Mouse (Mus musculus) lung, postnatal 4 days (tissue): ENCODE data around the gene Cd300lg.

Experiments
- DNase-seq, 2 experiments: peaks; one replicate each; pipeline ENCODE4 v3.0.0; 2021

Gene Cd300lg

GRCm38 (mm10) chr11:102041350-102041949, at the start of gene Cd300lg:
Cd300lg (plus strand) TSS chr11:102041509.
- DNase-seq: no peak

GRCm38 (mm10) chr11:101991813-101992212, 49.5 kb upstream of the Cd300lg start:
- no peak for DNase-seq

- no peak for DNase-seq
Observed at GRCm38 (mm10) chr11:101992411-101992810, 48.9 kb upstream of the Cd300lg start.

DNA sequence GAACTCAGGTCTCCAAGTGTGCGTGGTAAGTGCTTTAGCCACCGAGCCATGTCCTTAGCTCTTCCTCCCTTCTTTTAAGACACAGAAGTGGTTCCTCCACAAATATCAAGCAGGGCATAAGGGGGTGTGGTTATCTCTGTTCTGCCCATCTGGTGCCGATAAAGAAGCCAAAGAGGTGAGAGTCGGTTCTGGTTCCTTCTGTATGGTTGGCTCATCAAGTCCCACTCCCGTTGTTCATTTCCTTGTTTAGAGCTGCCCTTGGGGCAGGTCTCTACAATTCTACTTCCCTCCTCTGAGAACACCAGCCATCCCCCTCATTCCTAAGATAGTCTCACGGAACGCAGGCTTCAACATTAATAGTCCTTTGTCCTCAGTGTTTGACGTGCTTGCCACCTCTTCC, 47.2 kb upstream of the Cd300lg start:
- no peak for DNase-seq

DNA sequence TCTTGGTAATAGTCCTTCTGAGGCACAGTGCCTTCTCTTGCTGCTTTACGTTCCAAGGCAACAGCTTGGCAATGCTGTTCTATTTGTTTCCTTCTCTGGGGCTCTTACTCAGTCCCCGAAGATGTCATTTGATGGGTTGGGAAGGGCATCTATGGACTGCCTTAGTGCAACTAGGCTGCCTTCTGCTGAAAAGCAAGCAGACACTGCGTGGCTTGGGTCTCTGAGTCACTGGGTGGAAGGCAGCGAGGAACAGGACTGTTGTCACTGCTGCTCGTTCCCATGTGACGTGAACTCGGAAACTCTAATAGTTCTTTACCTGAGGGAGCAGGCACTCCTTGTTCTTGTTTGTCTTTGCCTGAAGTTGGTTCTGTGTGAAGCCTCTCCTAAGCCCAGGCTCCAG, 45.4 kb upstream of the Cd300lg start:
- DNase-seq: no peak

GRCm38 (mm10) chr11:101998258-101998657, 43.1 kb upstream of the Cd300lg start:
- peak; percentile 35 to 36 for DNase-seq

DNA sequence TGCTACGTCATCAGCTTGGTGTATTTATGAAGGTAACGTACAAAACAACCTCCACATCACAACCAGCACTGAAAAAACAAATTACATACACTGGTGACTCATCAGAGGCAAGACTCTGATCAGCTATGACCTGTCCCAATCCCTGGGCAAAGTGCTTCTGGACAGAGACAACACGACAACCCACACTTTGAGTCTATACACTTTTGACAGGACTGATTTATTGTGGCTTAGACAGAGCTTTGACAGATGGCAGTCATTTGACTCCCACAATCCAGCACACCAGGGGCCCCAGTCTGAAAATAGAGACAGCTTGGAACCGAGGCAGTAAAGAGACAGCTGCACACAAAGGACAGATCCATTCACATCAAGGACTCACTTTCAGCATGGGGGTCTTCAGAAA, 41.8 kb upstream of the Cd300lg start:
- DNase-seq: no peak

- no peak for DNase-seq
Observed at GRCm38 (mm10) chr11:102004251-102004650, 37.1 kb upstream of the Cd300lg start.

DNA sequence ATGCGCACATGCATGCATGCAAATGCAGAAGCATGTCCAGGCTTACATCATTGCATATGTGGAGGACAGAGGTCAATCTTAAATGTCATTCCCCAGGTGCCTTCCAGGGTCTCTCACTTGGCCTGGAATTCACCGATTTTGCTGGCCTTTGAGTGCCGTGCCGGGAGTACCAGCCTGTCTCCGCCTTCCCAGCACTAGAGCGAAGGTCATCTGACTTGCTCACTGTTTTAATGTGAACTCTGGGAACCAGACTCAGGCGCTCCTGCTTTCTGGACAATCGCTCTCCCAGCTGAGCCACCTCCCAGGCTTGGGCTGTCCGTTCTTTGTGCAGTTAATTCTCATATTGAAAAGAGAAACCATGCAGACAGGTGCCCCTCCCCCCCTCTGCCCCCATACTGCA, 35.0 kb upstream of the Cd300lg start:
- no peak for DNase-seq

DNA sequence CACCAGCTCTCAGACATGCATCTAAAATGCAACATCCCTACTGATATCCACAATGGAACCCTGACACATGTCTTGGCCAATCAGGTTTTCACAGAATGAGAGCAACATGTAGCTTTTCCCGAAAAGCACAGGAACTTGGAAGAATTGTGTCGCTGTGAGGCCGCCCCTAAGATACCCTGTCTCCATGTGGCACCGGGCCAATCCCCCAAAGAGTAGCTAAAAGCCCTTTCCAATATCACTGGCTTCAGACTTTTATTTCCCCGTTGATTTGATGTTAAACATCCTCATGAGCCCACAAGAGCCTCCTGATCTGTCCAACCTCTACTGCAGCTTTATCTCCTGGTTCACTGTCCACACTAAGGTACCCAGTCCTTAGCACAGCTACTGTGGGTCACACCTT, 34.6 kb upstream of the Cd300lg start:
- DNase-seq: no peak

DNA sequence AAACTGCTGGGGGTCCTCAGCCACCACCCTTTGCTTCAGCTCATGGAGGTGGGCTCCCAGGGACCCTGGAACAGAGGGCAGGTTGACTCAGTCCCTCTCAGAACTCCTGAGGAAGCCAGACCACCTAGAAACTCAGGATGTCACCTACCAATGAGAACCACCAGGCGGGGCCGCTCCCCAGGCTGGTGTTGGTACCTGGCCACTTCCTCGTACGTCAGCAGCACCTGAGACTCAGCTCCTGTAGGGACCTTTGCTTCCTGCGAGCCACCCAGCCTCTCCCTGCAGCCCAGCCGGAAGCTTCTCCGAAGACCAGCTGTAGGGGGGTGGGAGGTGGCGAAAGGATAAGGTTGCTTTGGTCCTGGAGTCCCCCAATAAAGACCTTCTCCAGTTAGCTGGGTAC, 32.9 kb upstream of the Cd300lg start:
- DNase-seq: no peak

DNA sequence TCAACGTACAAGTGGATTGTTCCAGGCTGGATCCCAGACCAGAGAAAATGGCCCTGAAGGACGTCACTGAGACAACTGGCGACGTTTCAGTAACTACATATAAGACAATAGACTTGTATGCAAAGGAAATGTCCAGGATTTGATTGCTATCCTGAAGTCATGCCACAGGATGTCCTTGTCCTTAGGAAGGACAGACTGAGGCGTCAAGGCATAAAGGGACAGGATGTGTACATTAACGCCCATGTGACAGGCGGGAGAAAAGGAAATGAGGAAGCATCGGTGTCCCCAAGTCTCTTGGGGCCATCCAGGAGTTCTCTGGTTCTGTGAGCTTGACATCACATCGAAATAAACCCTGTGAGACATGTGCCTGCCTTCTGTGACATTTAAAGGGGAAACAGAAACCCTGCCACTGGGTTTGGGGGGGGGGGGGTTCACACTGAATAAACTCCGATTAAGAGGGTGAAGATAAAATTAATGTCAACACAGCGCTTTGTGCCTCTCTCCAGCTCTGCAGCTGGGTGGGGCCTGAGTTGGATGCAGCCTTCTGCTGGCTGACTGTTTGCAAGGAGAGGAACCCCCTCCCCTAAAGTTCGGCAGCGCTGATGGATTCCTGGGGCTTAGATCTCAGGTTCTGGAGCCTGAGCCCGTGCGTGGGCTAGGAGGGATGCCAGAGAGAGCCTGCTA, 32.2 kb upstream of the Cd300lg start:
- DNase-seq: peak; percentile 45 to 63

GRCm38 (mm10) chr11:102010140-102010539, 31.2 kb upstream of the Cd300lg start:
- DNase-seq: no peak

DNA sequence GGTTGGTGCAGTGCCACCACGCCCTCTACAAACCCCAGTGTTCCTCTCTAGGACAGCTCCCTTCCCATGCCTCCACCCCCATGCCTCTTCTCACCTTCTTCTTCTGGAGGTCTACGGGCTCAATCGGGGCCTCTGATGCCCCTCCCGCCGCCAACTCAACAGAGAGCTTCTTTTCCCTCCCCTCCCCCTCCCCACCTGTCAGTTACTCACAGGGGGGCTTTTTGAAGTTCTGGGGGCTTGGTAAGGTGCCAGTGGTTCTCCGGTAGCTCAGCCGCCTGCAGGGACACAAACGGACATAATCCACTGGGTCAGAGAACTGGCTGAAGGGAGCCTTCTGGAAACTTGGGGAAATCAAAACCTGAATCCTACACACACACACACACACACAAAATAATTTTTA, 29.8 kb upstream of the Cd300lg start:
- DNase-seq: no peak

- no peak for DNase-seq
Observed at GRCm38 (mm10) chr11:102013201-102013600, 28.1 kb upstream of the Cd300lg start.

DNA sequence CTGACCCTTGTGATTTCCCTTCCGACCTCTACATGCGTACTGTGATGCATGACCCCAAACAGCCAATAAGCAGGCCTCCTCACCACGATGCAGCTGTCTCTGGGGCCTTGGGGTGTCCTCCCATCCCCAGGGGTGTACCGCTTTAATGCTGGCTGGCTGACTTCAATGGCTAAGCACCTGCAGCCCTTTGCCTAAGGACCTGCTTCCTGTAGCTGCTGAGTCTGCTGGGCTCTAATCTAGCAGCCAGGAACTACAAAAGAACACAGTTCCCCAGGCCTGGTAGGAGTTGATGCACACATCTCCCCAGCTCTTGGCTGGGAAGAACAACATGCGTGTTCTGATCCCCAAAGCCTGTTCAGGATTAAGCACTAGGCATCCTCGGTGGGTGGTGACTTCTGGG, 25.8 kb upstream of the Cd300lg start:
- no peak for DNase-seq

- no peak for DNase-seq
Observed at GRCm38 (mm10) chr11:102016136-102016535, 25.2 kb upstream of the Cd300lg start.

GRCm38 (mm10) chr11:102019736-102020135, 21.6 kb upstream of the Cd300lg start:
- DNase-seq: no peak

GRCm38 (mm10) chr11:102021196-102021595, 20.1 kb upstream of the Cd300lg start:
- DNase-seq: no peak

DNA sequence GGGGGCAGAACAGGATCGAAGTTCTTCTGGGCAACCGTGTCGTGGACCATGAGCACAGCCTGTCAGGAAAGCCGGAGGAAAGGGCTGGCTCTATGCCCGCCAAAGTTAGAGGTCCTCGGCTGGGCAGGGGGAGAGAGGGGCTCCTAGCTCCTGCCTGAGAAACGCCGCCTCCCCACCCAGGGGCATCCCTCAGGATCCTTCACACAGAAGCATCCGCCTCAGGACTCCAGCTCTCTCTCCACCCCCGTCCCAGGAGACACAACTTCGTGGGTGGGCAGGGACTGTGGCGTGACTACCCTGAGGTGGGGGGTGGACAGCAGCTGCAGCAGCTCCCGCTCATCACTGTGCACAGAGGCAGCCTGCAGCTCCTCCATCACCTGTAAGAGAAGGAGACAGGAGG, 17.9 kb upstream of the Cd300lg start:
- DNase-seq: no peak

- DNase-seq: no peak
Observed at GRCm38 (mm10) chr11:102024084-102024758, 17.1 kb upstream of the Cd300lg start.

DNA sequence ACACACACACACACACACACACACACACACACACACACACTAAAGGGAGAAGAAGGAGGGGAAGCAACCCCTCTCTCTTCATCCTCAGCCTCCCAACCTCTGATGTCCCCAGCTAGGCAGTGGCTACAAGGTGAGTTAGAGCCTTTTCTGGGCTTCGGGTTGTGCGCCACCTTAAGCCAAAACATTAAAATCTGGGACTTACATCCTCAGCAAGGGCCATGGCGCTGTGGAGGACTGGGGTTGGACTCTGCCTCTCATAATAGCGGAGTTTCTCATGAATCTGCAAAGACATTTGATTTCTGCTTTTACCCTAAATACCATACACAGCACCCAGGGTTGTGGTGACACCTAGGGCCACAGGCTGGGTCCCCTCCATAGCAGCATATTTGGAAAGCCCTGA, 16.4 kb upstream of the Cd300lg start:
- DNase-seq: no peak

- DNase-seq: no peak
Observed at GRCm38 (mm10) chr11:102025354-102025753, 16.0 kb upstream of the Cd300lg start.

DNA sequence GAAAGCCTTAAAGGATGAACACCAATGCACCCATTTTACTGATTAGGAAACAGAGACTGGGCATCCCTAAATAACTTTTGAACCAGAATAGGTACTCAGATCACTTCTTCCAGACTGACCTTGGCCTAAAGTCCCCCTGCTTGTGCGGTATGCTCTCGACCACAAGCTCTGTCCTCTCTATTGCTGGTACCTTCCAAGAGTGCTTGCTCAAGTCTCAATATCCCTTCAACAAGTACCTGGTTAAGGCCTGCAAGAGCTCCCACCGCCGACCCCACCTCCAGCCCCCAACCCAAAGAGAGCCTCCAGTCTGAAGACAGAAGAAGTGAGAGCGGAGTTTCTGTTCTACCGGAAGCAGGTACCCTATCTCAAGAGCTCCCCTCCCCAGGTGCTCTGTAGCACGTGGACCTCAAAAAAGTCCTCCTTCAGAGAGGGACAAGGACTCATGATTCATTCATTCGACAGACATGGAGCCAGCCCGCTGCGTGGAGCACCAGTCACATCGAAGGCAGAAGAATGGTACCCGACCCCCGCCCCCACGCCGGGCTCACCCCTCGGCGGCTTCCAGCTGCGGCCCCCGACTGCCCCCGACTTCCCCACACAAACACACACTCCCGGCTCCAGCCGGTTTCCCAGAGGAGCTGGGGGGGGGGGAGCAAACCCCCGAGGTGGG, 15.2 kb upstream of the Cd300lg start:
- DNase-seq: no peak
